Mouse (Mus musculus): ENCODE results near the gene Dlec1.

DNA sequence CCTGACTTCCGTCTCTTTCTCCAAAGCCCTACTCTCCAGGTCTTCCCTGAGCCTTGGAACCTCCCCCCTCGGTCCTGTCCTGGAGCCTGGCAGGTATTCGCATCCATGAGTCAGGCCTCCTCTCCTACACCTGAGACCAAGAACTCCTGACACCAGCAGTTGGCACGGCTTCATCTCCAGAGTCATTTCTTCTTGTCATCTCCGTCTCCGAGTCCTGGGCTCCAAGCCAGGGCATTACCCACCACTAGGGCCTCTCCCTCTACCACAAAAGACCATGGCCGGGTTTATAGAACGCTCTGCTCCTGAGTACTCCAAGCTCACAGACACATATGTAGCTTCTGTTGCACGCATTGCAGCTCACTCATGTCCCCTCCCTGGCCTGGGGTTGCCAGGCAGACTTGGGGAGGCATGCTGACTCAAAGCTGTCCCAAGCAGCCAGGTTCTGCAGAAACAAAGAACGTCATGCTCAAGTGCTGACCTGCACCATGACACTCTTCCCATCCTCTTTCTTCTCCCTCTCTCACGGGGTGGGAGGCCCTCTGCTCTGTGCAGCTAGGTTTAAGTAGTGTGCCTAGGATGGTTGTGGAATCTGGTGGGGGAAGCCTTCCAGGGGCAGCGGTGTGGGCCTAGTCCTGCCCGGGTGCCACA lies 7.7 kb upstream of the Dlec1 start:
- TF ChIP-seq CTCF (IDR thresholded peaks at IDR 0.05; ENCODE audit: low read depth, low read length) (no peak), EP300 (IDR thresholded peaks at IDR 0.05; ENCODE audit: insufficient read depth, low read depth, low read length) (no peak)

Data from ES-Bruce4 (cell line).